ENCODE assay signal across 13 mouse cellular contexts in genomic region chr6:30363808-30364207, GRCm38 (mm10).
"Had no signal": no experiment of that assay in that cellular context is flagged by ENCODE, and none has a peak within 500 bp of the region (broad histone marks: within the 10 kb centered on the region; RNA-seq: fewer than 3 reads in every experiment).

No protein-coding gene starts in this region.

- ATAC-seq: intestine, postnatal 0 days; midbrain, embryonic 13.5 days had no signal

- H3K4me3 ChIP-seq: limb, embryonic 13.5 days; liver, embryonic 15.5 days; midbrain, embryonic 13.5 days; neural tube, embryonic 13.5 days; stomach, embryonic 15.5 days had no signal

- H3K27ac ChIP-seq: limb, embryonic 13.5 days; liver, embryonic 15.5 days; macrophage; midbrain, embryonic 13.5 days; neural tube, embryonic 13.5 days; stomach, embryonic 15.5 days had no signal

- H3K27me3 ChIP-seq: limb, embryonic 13.5 days; liver, embryonic 15.5 days; midbrain, embryonic 13.5 days; neural tube, embryonic 13.5 days; stomach, embryonic 15.5 days had no signal

- H3K9ac ChIP-seq: limb, embryonic 13.5 days; liver, embryonic 15.5 days; lung, embryonic 14.5 days; midbrain, embryonic 13.5 days; neural tube, embryonic 13.5 days; stomach, embryonic 15.5 days had no signal

- H3K4me2 ChIP-seq: limb, embryonic 13.5 days; liver, embryonic 15.5 days; lung, embryonic 14.5 days; midbrain, embryonic 13.5 days; neural tube, embryonic 13.5 days; stomach, embryonic 15.5 days had no signal

- DNase-seq: kidney, postnatal 25 days; layer of hippocampus, postnatal 36 days; left cerebral cortex, postnatal 4 days; lung, embryonic 14.5 days; right cerebral cortex, postnatal 14 days; thymus, postnatal 36 days had no signal

- H3K9me3 ChIP-seq: limb, embryonic 13.5 days; liver, embryonic 15.5 days; midbrain, embryonic 13.5 days; neural tube, embryonic 13.5 days; stomach, embryonic 15.5 days had no signal

- H3K4me1 ChIP-seq: limb, embryonic 13.5 days; liver, embryonic 15.5 days; midbrain, embryonic 13.5 days; neural tube, embryonic 13.5 days; stomach, embryonic 15.5 days had no signal
